Mouse (Mus musculus): ENCODE measurements at regions not wholly inside any gene's neighbourhood (a gene's known extent, or its start where the extent isn't known, plus 50 kb on each side); places are given as distances from the start of the nearest gene placed in this dataset.
"Not testable (repeated sequence)": the region's sequence is repeated elsewhere in the genome, so short reads cannot be mapped to it uniquely, and the experiment has no call there.

- no peak for DNase-seq (ENCODE audit: low spot score in 2 of 2)
Measured at GRCm38 (mm10) chr1:189584831-189585230, 103.1 kb downstream of the Cenpf start.

- no peak for DNase-seq (ENCODE audit: low spot score in 2 of 2)
Measured at GRCm38 (mm10) chr1:189581427-189581826, 106.5 kb downstream of the Cenpf start.

DNA sequence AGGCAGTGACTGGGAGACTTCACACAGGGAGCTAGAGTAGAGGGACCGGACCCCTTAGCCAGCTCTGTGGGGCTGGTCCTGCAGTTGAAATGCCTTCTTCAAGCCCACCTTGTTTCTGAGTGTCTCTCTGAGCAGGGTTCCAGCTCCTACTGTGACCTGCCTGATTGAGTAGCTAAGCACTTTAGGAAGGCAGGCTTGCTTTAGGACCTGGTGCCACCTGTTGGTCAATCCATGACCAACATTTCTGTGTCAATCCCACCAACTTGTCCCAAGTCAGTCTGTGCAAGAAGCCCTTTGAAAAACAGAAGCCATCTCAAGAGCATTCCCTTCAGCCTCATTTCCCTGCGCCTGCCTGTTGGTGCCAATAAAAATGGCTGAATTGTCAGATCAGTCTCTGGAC, 108.5 kb downstream of the Cenpf start:
- peak in 1 of 2 experiments; percentile 17 for DNase-seq (ENCODE audit: low spot score in 2 of 2)

DNA sequence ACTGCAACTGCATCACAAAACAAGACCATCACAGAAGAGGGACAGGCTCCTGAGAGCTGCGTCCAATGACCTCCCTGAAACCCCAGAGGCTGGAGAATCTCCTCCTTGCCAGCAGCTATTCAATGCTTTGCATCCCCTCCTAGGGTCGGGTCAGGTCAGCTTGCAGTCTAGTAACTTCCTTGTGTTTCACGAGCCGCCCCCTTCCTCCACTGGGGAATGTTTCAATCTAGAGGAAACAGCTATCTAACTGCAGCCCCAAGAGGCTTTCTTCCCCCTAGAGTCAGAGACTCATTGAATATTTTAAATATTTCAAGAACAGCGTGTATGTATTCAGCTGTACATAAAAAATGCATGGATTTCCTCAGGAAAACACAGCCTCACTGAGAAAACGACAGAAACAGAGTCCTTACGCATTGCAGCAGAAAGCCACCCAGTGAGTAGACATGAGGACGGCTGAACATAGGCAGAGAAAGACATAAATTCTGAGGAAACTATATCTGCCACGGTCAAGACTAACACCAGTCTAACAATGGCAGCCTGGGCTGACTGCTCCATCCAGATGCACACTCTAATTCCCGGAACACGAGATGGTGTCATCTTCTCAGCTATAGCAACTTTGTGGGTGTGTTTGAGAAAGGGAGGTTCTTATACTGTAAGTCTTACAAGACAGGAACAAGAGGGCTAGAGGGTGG, 111.4 kb downstream of the Cenpf start:
- DNase-seq (ENCODE audit: low spot score in 2 of 2) = peak in 1 of 2 experiments; percentile 21

DNA sequence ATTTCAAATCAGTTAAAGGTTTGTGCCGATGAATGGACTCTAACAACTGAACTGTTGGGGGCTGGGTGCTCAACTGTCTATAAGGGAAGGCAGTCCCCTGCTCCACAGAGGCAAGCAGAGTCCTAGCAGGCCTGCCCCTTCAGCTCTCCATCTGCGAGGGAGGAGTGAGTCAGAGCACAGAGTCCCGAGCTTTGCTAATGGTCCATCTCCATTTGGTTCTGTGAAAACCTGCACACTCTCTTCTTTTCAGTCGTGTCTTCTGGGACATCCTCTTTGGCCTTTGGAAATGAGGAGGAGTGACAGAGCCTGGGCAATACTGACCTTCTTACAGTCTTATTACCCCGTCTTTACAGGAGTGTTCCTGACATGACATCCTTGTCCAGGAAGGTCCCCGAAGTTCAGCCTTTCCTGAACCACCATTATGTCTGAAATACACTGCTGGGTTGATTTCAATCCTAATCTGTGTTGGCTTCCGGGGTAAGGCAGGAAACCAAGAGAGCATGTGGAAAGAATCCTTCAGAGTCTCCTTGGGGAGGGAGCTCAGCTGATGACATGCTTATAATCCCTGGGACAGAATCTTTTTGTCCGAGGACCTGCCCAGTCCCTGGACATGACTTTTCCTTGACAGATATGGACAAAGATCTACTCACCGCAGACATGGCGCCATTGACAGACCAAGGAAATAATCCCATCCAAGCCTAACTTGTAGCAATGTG, 112.2 kb downstream of the Cenpf start:
- no peak for DNase-seq (ENCODE audit: low spot score in 2 of 2)

GRCm38 (mm10) chr1:189566491-189566890, 121.4 kb downstream of the Cenpf start:
- no peak for DNase-seq (ENCODE audit: low spot score in 2 of 2)

GRCm38 (mm10) chr1:189561831-189562230, 126.1 kb downstream of the Cenpf start:
- DNase-seq (ENCODE audit: low spot score in 2 of 2) = no peak

DNA sequence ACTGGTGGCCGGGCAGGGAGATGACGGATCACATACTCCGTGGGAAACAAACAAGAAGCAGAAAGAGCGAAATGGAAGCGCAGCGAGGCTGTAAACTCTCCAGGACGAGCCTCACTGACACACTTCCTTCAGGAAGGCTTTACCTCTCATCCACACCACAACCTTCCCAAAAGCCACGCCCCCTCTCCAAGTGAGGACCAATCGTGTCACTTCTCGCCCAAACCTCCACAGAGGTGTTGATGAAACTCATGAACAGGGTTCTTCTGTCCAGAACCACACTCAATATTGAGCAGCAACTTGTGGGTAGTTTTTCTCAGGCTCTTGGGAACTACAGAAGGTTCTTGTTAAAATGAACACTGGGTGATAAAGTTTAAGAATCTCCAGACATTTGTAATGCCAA, 127.3 kb downstream of the Cenpf start:
- DNase-seq (ENCODE audit: low spot score in 2 of 2) = no peak

GRCm38 (mm10) chr1:189550851-189551250, 137.0 kb downstream of the Cenpf start:
- DNase-seq (ENCODE audit: low spot score in 2 of 2) = no peak

- DNase-seq (ENCODE audit: low spot score in 2 of 2) = no peak
Measured at GRCm38 (mm10) chr1:189532834-189533233, 130.8 kb upstream of the Kcnk2 start.

DNA sequence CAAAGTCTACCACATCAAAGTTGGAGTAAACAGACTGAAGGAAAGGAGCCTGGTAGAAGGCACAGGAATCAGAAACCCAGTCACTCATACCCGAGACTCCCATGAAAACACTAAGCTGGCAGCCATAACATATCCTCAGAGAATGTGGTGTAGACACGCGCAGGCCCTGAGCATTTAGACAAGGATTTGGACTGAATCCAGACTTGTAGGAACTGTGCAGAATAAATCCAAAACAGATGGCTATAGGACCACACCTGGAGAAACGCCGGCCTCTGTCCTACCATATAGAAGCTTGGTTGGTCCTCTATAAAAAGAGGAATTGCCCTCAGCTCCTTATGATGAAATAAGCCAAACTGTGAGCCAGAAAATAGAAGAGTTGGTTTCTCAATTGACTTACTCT, 124.3 kb upstream of the Kcnk2 start:
- DNase-seq (ENCODE audit: low spot score in 2 of 2) = no peak

DNA sequence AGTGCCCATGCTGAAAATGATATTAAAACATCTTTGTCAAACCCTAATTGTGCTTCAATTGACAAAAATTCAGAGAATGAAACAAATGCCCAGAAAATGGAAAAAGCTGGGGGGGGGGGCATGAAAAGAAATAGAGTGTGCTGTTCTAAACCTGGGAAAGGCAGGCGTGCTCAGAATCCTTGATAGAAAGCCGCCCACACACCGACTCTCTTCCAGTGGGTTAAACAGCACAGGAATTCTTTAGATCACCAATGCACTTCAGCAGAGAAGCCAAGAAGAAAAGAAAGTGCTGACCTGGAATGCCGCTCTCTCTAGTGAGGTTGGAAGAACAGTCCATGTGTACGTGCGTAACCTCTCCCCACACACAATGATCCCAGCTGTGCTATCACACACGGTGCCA, 113.4 kb upstream of the Kcnk2 start:
- no peak for DNase-seq (ENCODE audit: low spot score in 2 of 2)

DNA sequence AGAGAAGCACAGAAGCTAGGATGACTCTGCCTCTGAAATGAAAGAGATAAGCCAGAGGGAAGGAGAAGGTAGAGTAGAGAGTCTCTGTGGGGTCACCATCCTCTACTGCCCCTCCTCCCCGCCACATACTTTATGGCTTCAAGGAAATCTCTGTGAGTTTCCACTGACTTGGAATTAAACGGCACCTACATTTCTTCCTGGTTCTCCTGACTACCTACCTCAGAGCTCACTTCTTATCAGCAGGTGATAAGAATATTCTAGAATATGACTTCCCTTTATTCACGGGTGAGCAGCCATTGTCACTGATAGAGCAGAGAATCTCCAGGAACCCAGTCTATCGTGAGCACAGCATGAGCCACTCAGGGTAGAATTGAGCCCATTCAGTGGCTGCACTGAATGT, 111.3 kb upstream of the Kcnk2 start:
- no peak for DNase-seq (ENCODE audit: low spot score in 2 of 2)

- DNase-seq (ENCODE audit: low spot score in 2 of 2) = not testable (repeated sequence)
Measured at GRCm38 (mm10) chr1:189507301-189507700, 105.2 kb upstream of the Kcnk2 start.

- no peak for DNase-seq (ENCODE audit: low spot score in 2 of 2)
Measured at GRCm38 (mm10) chr1:189499703-189500102, 97.6 kb upstream of the Kcnk2 start.

DNA sequence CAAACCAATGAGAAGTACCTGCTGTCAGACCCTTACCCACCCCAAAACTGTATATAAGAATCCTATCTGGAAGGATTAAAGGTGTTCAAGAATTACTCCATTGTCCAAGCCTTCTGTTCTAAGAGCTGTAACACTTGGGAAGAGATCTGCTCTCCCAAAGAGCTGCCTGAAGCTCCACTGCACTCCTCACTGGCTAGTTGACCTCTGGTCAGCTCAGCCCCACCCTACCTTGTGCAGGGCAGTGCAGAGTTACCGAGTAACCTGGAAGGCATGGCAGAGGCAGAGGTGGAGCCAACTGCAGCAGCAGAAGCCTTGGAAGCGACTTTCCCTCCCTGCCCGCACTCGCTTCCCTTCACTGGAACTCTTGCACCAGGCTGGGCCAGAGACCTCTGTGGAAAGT, 97.1 kb upstream of the Kcnk2 start:
- DNase-seq (ENCODE audit: low spot score in 2 of 2) = no peak

DNA sequence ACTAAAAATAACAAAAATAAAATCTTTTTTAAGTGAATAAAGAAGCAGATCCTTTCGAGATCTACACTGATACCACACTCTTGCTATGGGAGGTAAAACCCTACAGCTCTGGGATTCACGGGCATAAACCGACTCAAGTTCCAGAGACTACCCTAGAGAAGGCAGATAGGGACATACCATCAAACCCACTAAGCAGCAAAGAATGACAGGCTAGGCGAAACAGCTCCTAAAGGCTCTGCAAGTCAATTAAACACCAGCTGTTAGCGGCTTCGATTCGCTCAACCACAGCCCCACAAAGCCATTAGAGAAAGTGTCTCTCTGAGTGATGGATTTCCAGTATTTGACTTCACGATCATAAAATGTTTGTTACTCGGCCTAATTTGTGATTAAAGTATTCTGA, 95.0 kb upstream of the Kcnk2 start:
- no peak for DNase-seq (ENCODE audit: low spot score in 2 of 2)

DNA sequence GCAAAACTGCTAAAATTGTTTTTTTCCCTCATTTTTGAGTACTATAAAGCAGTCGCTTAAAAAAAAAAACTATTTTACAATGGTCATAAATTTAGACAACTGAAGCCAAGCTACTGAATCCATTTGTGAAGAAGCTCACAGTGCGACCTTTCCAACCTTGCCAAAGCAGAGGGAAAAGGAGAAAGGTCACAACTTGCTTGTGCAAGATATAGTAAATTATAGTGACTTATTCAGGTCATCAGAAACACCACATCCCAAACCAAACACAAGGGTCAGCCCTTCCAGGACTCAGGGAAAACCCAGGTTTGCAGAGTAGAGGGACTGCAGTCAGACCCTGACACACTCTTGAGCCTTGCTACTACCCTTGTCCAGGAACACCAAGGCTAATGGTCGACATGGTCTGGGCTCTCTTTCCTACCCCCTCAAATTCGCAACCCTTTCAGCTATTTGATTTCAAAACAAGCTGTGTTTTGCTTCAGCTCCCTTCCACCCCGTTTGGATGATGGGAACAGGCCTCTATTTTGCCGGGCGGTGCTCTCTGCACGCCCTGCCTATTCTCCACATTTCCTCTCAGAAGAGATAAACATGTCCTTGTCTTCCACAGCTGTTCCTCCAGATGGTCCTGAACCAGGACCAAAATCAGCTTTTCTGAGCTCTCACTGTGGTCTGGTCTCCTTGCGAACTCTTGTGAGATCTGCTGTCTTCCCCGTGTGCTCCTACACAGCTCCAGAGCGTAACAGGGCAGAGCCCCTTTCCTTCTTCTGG, 93.5 kb upstream of the Kcnk2 start:
- peak in 1 of 2 experiments; percentile 10 for DNase-seq (ENCODE audit: low spot score in 2 of 2)

- no peak for DNase-seq (ENCODE audit: low spot score in 2 of 2)
Measured at GRCm38 (mm10) chr1:189494896-189495295, 92.8 kb upstream of the Kcnk2 start.

DNA sequence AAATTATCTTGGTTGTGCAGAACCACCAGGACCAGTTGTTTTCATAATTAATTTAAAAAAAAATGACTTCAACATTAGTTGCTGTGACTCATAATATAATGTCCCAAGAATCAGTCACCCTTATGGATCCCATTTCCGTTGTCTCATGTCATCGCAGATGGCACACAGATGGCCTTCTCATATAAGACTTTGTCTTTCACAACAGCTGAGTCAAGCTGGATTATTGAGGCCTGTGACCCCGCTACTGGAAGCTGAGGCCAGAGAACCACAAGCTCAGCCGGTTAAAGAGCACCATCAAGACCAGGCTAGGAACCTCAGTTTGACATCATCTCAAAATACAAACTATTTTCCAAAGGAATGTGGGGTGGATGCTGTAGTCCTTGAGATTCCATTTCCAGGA, 83.3 kb upstream of the Kcnk2 start:
- DNase-seq (ENCODE audit: low spot score in 2 of 2) = no peak

DNA sequence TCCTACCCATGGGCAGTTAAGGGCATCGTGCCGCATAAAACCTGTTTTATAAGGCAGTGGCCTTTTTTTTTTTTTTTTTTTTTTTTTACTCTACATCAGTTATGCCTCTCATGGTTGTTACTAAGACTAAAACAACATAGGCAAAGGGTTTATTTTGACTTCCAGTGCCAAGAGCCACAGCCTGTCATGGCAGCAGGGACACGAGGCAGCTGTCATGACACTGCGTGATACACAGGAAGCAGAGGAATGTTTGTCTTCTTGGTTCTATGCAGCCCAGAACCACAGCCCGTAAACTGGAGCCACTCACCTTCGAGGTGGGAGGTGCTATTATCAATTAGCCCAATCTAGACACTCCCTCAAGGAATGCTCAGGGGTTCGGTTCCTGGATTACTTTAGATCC, 81.3 kb upstream of the Kcnk2 start:
- no peak for DNase-seq (ENCODE audit: low spot score in 2 of 2)

- no peak for DNase-seq (ENCODE audit: low spot score in 2 of 2)
Measured at GRCm38 (mm10) chr1:189478051-189478450, 76.0 kb upstream of the Kcnk2 start.

Measured in gastrocnemius, postnatal 4 days (tissue).